Mouse (Mus musculus): ENCODE data around the gene Rpl11. TPM values are rescaled to one million over a fixed set of nuclear protein-coding genes. Genes with fewer than 3 reads are reported as not detected.

The Rpl11 gene
- polyA plus RNA-seq (2015; fragmentation: Illumina TruSeq; extraction: RNeasy Lipid Tissue Mini Kit (QIAGEN cat#74804); ENCODE audit: low read depth, low replicate concordance) = 843 TPM

DNA sequence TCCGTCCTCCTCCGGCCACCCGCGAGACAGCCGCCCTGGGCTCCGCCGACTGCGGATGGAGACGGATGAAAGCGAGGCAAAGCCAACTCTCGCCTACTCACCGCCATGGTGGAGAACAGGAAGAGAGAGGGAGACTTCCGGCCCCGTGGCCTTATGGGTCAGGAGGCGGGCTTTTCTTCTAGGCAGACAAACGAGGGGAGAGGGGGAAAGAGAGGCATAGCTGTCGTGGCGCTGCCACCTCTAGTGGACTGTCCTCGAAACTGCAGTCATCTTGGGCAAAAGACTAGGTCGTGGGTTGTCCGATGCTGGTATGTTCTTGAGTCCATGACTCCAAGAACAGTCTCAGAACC is at the start of gene Rpl11:
Gene Rpl11, minus strand, starts transcription at position 182 of the 350 bp plus-strand sequence.

DNA sequence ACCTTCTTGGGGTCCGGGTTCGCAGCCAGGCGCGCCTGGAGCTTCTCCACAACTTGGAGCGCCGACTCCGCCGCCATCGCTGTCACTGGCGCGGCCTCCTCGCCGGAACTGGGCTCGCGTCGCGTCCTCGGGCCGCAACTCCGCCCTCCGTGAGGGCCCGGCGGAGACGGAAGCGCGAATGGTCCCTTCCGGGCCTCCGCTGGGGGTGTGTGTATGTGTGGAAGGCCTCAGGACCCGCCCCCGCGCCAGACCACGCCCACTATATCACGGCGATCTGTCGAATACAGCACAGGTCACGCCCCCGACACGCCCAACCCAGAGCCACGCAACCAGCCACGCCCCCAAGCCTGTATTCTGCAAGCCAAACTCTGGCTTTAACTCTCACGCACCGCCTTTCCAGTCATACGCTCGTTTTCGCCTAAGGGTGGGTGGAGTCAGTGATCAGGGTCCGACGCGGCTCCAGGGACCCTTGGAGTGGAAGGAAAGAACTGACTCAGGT is 31.6 kb downstream of the Rpl11 start, which contains the start of gene Eloa:
Gene Eloa, minus strand, starts transcription at position 215 of the 499 bp plus-strand sequence.

DNA sequence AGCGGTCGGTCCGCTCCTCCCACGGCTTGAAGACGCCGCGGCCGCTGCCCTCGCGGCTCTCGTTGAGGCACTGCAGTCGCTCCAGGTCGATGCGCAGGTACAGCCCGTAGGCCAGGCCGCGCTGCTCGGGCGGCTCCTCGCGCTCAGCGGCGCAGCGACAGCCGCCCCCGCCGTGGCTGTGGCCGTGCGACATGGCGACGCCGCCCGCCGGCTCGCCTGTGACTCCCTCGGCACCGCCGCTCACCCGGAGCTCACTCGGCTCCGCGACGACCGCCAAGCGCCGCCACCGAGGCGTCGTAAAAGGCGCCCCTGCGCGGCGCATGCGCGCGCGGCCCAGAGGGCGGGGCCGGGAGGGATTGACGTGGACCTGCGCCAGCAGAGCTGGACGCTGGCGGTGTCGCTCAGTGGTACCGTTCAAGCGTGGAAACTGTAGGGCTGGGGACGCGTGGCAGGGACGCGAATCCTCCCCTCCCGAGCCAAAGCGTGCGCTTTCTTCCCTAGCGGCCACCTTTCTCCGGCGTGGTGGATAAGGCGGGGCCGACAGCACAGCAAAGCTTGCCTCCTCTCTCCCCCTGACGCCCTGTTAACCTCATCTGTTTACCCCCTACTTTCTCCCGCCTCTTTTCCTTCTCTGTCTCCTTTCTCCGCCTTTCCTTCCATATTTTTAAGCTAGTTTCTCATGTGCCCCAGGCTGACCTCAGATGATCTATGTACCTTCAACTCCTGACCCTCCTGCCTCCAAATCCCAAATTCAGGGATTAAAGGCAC is 66.1 kb downstream of the Rpl11 start, which contains the start of gene Pithd1:
Gene Pithd1, minus strand, starts transcription at position 322 of the 768 bp plus-strand sequence.

Other genes starting within 250 kb of the Rpl11 start
- gene Srsf10, start 197.7 kb downstream of the Rpl11 start, polyA plus RNA-seq (2015; fragmentation: Illumina TruSeq; extraction: RNeasy Lipid Tissue Mini Kit (QIAGEN cat#74804); ENCODE audit: low read depth, low replicate concordance) = 74.7 TPM
- 80.8 TPM for gene Pnrc2, start 179.6 kb downstream of the Rpl11 start, polyA plus RNA-seq (2015; fragmentation: Illumina TruSeq; extraction: RNeasy Lipid Tissue Mini Kit (QIAGEN cat#74804); ENCODE audit: low read depth, low replicate concordance)
- gene Cnr2, start 158.0 kb downstream of the Rpl11 start, polyA plus RNA-seq (2015; fragmentation: Illumina TruSeq; extraction: RNeasy Lipid Tissue Mini Kit (QIAGEN cat#74804); ENCODE audit: low read depth, low replicate concordance) = 0.19 TPM
- gene Fuca1, start 132.7 kb downstream of the Rpl11 start, polyA plus RNA-seq (2015; fragmentation: Illumina TruSeq; extraction: RNeasy Lipid Tissue Mini Kit (QIAGEN cat#74804); ENCODE audit: low read depth, low replicate concordance) = 77.6 TPM
- 50.6 TPM for gene Hmgcl, start 107.0 kb downstream of the Rpl11 start, polyA plus RNA-seq (2015; fragmentation: Illumina TruSeq; extraction: RNeasy Lipid Tissue Mini Kit (QIAGEN cat#74804); ENCODE audit: low read depth, low replicate concordance)
- 22.5 TPM for gene Gale, start 89.7 kb downstream of the Rpl11 start, polyA plus RNA-seq (2015; fragmentation: Illumina TruSeq; extraction: RNeasy Lipid Tissue Mini Kit (QIAGEN cat#74804); ENCODE audit: low read depth, low replicate concordance)
- 89.5 TPM for gene Lypla2, start 80.8 kb downstream of the Rpl11 start, polyA plus RNA-seq (2015; fragmentation: Illumina TruSeq; extraction: RNeasy Lipid Tissue Mini Kit (QIAGEN cat#74804); ENCODE audit: low read depth, low replicate concordance)
- gene Pithd1, start 66.2 kb downstream of the Rpl11 start, polyA plus RNA-seq (2015; fragmentation: Illumina TruSeq; extraction: RNeasy Lipid Tissue Mini Kit (QIAGEN cat#74804); ENCODE audit: low read depth, low replicate concordance) = 110 TPM
- 15.8 TPM for gene Eloa, start 31.7 kb downstream of the Rpl11 start, polyA plus RNA-seq (2015; fragmentation: Illumina TruSeq; extraction: RNeasy Lipid Tissue Mini Kit (QIAGEN cat#74804); ENCODE audit: low read depth, low replicate concordance)
- gene Id3, start 90.1 kb upstream of the Rpl11 start, polyA plus RNA-seq (2015; fragmentation: Illumina TruSeq; extraction: RNeasy Lipid Tissue Mini Kit (QIAGEN cat#74804); ENCODE audit: low read depth, low replicate concordance) = 54.0 TPM
- 0.48 TPM for gene E2f2, start 119.0 kb upstream of the Rpl11 start, polyA plus RNA-seq (2015; fragmentation: Illumina TruSeq; extraction: RNeasy Lipid Tissue Mini Kit (QIAGEN cat#74804); ENCODE audit: low read depth, low replicate concordance)
- gene Asap3, start 152.9 kb upstream of the Rpl11 start, polyA plus RNA-seq (2015; fragmentation: Illumina TruSeq; extraction: RNeasy Lipid Tissue Mini Kit (QIAGEN cat#74804); ENCODE audit: low read depth, low replicate concordance) = 2.6 TPM
- 1.1 TPM for gene Tcea3, start 194.3 kb upstream of the Rpl11 start, polyA plus RNA-seq (2015; fragmentation: Illumina TruSeq; extraction: RNeasy Lipid Tissue Mini Kit (QIAGEN cat#74804); ENCODE audit: low read depth, low replicate concordance)
- 30.4 TPM for gene Zfp46, start 231.3 kb upstream of the Rpl11 start, polyA plus RNA-seq (2015; fragmentation: Illumina TruSeq; extraction: RNeasy Lipid Tissue Mini Kit (QIAGEN cat#74804); ENCODE audit: low read depth, low replicate concordance)